Mouse (Mus musculus) large intestine, adult 2 months (tissue): ENCODE measurements around the gene Pced1b. TPM values are rescaled to one million over a fixed set of nuclear protein-coding genes. Genes with fewer than 3 reads are reported as not detected.

Source experiments
- DNase-seq: peaks from one replicate; pipeline ENCODE4 v3.0.0-alpha.2; 2012; ENCODE audit warnings: low read depth, low spot score
- WGBS: fragments of 180-500 bp; shearing (Covaris S2); methylation state at CpG from one replicate; pipeline ENCODE4 v1.1.7; 2018; 5-methylcytosine and 5-hydroxymethylcytosine counted together
- polyA plus RNA-seq: library from polyadenylated mRNA; depleted of rRNA; stranded (reverse); fragments of >200 nt; gene quantifications from 2 replicates; pipeline ENCODE4 v1.2.3, GENCODE M21; 2012

Gene Pced1b
- polyA plus RNA-seq, 1 experiment: 5.3 TPM

GRCm38 (mm10) chr15:97281712-97282571 lies 35.0 kb downstream of the Pced1b start:
- 53% methylated on average over 10 of the region's 10 CpGs for WGBS
- no peak for DNase-seq

- WGBS: 66% methylated on average over 6 of the region's 6 CpGs
- no peak for DNase-seq
Measured at GRCm38 (mm10) chr15:97282572-97282881, 35.6 kb downstream of the Pced1b start.

- 60% methylated on average over 5 of the region's 5 CpGs for WGBS
- DNase-seq: no peak
Measured at GRCm38 (mm10) chr15:97284201-97284600, 37.3 kb downstream of the Pced1b start.

- WGBS: 82% methylated on average over 10 of the region's 10 CpGs
- DNase-seq: no peak
Measured at GRCm38 (mm10) chr15:97285665-97286212, 38.8 kb downstream of the Pced1b start.

- WGBS: 88% methylated on average over 10 of the region's 10 CpGs
- no peak for DNase-seq
Measured at GRCm38 (mm10) chr15:97286731-97287130, 39.8 kb downstream of the Pced1b start.

GRCm38 (mm10) chr15:97287436-97288143 lies 40.7 kb downstream of the Pced1b start:
- DNase-seq: no peak
- WGBS: 75% methylated on average over 5 of the region's 5 CpGs

GRCm38 (mm10) chr15:97288690-97289089 lies 41.8 kb downstream of the Pced1b start:
- WGBS: 81% methylated on average over 13 of the region's 13 CpGs
- no peak for DNase-seq

GRCm38 (mm10) chr15:97289176-97289575 lies 42.3 kb downstream of the Pced1b start:
- no peak for DNase-seq
- WGBS: 80% methylated on average over 4 of the region's 4 CpGs

- 89% methylated on average over 6 of the region's 6 CpGs for WGBS
- no peak for DNase-seq
Measured at GRCm38 (mm10) chr15:97290351-97290750, 43.4 kb downstream of the Pced1b start.

- no peak for DNase-seq
- 77% methylated on average over 21 of the region's 21 CpGs for WGBS
Measured at GRCm38 (mm10) chr15:97291291-97292050, 44.6 kb downstream of the Pced1b start.

GRCm38 (mm10) chr15:97307935-97308334 lies 61.0 kb downstream of the Pced1b start:
- 83% methylated on average over 9 of the region's 9 CpGs for WGBS
- no peak for DNase-seq

- 99% methylated on average over 2 of the region's 2 CpGs for WGBS
- DNase-seq: no peak
Measured at GRCm38 (mm10) chr15:97309533-97309932, 62.6 kb downstream of the Pced1b start.

GRCm38 (mm10) chr15:97310251-97310650 lies 63.3 kb downstream of the Pced1b start:
- WGBS: 78% methylated on average over 9 of the region's 9 CpGs
- DNase-seq: no peak

- no peak for DNase-seq
- WGBS: 72% methylated on average over 7 of the region's 7 CpGs
Measured at GRCm38 (mm10) chr15:97311211-97311610, 64.3 kb downstream of the Pced1b start.

GRCm38 (mm10) chr15:97311937-97312336 lies 65.0 kb downstream of the Pced1b start:
- DNase-seq: no peak
- 88% methylated on average over 8 of the region's 8 CpGs for WGBS

- 85% methylated on average over 14 of the region's 14 CpGs for WGBS
- no peak for DNase-seq
Measured at GRCm38 (mm10) chr15:97314720-97315421, 68.0 kb downstream of the Pced1b start.

GRCm38 (mm10) chr15:97315422-97315757 lies 68.5 kb downstream of the Pced1b start:
- DNase-seq: no peak

GRCm38 (mm10) chr15:97318365-97319001 lies 71.6 kb downstream of the Pced1b start:
- DNase-seq: no peak
- 72% methylated on average over 21 of the region's 21 CpGs for WGBS

More at GRCm38 (mm10) chr15:97315422-97315757, 68.5 kb downstream of the Pced1b start:
- WGBS: 69% methylated on average over 9 of the region's 9 CpGs

GRCm38 (mm10) chr15:97322821-97323220 lies 75.9 kb downstream of the Pced1b start:
- no peak for DNase-seq
- WGBS: 76% methylated on average over 5 of the region's 5 CpGs
